Mouse (Mus musculus) frontal cortex, postnatal 25 days (tissue): Measurements from ENCODE around the gene Eno2.
"Not testable (repeated sequence)": the region's sequence is repeated elsewhere in the genome, so short reads cannot be mapped to it uniquely, and the experiment has no call there.

ENCODE experiments used
- DNase-seq, 2 experiments: peaks; one replicate each; pipeline ENCODE4 v3.0.0; 2022; ENCODE audit warnings: low spot score in 2 of 2

Gene Eno2

GRCm38 (mm10) chr6:124769101-124769765, at the start of gene Eno2:
TSS of gene Eno2 (minus strand) at chr6:124769673.
- peak in 1 of 2 experiments; percentile 58 for DNase-seq

GRCm38 (mm10) chr6:124817971-124818370, 48.5 kb upstream of the Eno2 start:
- no peak for DNase-seq

- no peak for DNase-seq
Measured at GRCm38 (mm10) chr6:124817563-124817962, 48.1 kb upstream of the Eno2 start.

GRCm38 (mm10) chr6:124817125-124817524, 47.7 kb upstream of the Eno2 start:
- no peak for DNase-seq

GRCm38 (mm10) chr6:124816611-124817010, 47.1 kb upstream of the Eno2 start:
- DNase-seq: no peak

GRCm38 (mm10) chr6:124814858-124815774, 45.6 kb upstream of the Eno2 start:
- no peak for DNase-seq

- DNase-seq: no peak
Measured at GRCm38 (mm10) chr6:124814448-124814847, 45.0 kb upstream of the Eno2 start.

- DNase-seq: peak; percentile 78 to 81
Measured at GRCm38 (mm10) chr6:124813933-124814332, 44.5 kb upstream of the Eno2 start, which contains the start of gene Tpi1. TSS of gene Tpi1 (minus strand) at chr6:124814296.

GRCm38 (mm10) chr6:124813496-124813895, 44.0 kb upstream of the Eno2 start:
- DNase-seq: peak in 1 of 2 experiments; percentile 51

- no peak for DNase-seq
Measured at GRCm38 (mm10) chr6:124812848-124813247, 43.4 kb upstream of the Eno2 start.

- DNase-seq: no peak
Measured at GRCm38 (mm10) chr6:124811701-124812560, 42.5 kb upstream of the Eno2 start.

GRCm38 (mm10) chr6:124811403-124811665, 41.9 kb upstream of the Eno2 start:
- DNase-seq: no peak

GRCm38 (mm10) chr6:124810566-124811402, 41.3 kb upstream of the Eno2 start:
- DNase-seq: not testable (repeated sequence)

GRCm38 (mm10) chr6:124809775-124810538, 40.5 kb upstream of the Eno2 start:
- no peak for DNase-seq

- peak in 1 of 2 experiments; percentile 45 for DNase-seq
Measured at GRCm38 (mm10) chr6:124809052-124809774, 39.7 kb upstream of the Eno2 start.

GRCm38 (mm10) chr6:124808358-124809012, 39.0 kb upstream of the Eno2 start, which contains the start of gene Spsb2:
TSS of gene Spsb2 (plus strand) at chr6:124808661.
- no peak for DNase-seq

- DNase-seq: no peak
Measured at GRCm38 (mm10) chr6:124807986-124808357, 38.5 kb upstream of the Eno2 start.

- DNase-seq: no peak
Measured at GRCm38 (mm10) chr6:124807366-124807765, 37.9 kb upstream of the Eno2 start.
